Mouse (Mus musculus) adrenal gland, postnatal 36 days (tissue): ENCODE measurements around the gene Efcab6. TPM values are rescaled to one million over a fixed set of nuclear protein-coding genes. Genes with fewer than 3 reads are reported as not detected.
A peak's percentile ranks its signal among the peaks of the same experiment; 100 is the strongest.

ENCODE experiments used
- DNase-seq, 2 experiments: peaks; one replicate each; pipeline ENCODE4 v3.0.0; 2021; ENCODE audit warnings: mixed read lengths in 1 of 2
- total RNA-seq, 2 experiments: library from RNA; stranded (reverse); gene quantifications; 2 replicates each; pipeline ENCODE4 v1.2.3; 2021

Efcab6 gene
- total RNA-seq, 2 experiments from 2014 or later, result not detected

DNA sequence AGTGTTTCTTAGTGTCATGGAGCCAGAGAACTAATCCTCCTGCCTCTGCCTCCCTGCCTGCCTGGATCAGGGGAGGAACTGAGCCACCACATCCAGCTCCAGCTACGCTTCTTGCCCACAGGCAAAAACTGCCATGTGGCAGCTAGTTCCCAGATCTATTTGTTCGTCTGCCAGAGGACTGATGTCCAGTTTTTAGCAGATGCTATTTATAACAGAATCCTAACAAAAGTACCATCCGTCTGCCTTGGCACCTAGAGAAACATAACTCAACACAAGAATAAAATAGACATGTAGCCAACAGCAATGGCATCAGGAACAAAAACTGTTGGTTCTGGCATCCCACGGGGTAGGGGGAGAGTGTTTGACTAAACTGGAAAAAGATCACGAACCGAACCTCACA is 6.3 kb downstream of the Efcab6 start:
- DNase-seq, result no peak

DNA sequence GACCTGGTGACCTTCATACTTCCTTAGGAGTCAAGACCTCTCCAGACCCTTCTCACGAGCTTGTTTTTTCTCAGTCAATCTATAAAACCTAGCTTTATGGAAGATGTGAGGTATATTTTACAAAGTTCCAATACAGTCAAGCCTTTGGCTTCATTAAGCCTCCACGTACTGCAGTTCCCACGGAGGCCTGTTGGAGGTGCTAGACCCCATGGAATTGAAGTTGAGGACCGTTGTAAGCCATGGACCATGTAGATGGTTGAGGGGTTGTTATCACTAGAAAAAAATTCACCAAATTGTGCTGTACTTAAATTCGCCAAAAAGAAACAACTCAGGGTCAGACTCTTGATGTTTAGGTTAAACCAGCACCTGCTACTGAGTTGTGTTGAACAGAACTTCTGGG is 9.1 kb downstream of the Efcab6 start:
- no peak for DNase-seq

DNA sequence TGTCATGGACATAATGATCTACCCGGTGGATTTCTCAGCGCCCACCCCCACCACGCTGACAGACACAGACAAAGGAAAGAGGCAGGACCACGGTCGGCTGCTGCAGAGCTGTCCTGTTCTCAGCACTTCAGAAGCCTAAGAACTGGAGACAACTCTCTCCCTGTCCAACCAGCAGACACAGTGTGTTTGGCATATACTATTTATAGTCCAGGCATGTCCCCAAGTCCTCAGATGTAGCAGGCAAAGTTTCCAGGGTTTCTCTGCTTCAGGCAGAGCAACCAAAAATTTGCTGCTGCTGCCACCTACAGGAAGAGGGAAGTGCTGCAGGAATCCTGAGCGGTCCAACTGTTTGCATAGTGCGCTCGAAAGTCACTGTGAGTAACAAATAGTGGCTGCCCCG is 11.3 kb downstream of the Efcab6 start:
- DNase-seq, result peak; percentile 67 to 80

DNA sequence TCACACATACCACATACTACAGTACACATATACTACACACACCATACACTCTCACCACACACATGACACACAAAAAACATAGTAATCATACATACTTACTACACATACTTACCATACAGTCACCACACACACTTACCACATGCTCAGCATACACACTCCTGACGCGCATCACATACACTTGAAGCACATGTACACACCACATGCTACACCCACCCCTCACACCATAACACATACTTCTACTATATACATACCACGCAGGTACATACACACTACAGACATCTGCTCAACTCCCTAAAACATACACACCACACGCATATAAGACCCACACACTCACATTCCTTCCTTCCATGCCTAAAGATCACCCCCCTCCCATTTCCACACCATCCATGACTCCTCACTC is 11.9 kb downstream of the Efcab6 start:
- no peak for DNase-seq

DNA sequence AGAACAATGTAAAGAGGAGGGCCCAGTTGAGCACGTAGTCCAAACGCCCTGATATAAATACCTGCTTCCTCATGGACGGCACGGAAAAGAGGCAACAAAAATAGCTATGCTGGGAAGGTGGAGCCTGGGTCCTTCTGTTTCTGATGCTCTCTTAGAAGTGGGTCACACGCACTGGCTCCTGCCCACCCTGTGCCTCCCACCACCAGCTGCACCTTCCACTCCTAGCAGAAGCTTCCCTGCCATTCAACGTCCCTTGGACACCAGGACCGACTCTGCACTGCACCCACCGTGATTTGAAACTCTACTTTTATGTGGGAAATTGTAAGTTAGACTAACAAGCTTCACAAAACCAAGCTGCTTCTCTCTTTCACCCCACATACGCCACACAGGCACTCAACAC is 12.8 kb downstream of the Efcab6 start:
- DNase-seq, result no peak

DNA sequence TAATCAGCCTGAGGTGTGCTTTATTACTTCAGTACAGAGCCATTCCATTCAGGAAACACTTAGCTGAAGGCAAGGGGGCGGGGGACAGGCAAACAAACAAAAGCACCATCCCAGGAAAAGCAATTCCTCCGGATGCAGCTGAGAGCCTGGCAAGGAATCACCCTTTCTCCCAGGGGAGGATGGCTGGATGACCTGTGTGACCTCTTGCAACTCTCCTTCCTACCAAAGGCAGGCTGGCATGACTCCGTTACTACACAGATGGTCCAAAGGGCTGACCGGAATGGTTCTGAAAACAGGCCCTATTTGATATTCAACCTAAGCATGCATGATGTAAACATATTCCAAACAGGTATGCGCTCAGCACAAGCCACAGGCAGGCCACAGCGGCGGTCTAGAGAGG is 15.6 kb downstream of the Efcab6 start:
- DNase-seq, result peak; percentile 46 to 55

DNA sequence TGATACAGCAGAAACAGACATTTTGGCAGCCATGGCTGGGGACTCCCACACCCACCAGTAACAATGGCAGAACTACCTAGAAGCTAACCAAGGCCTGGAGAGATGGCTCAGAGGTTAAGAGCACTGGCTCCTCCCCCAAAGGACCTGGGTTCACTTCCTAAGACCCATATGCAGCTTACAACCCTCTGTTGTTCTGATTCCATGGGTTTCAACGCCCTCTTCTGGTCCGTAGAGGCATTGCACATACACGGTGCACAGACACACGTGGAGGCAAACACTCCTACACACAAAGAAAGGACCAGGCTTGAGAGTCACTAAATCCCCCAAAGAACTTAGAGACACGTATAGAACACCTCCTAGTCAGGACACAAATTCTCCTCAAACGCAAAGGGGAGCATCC is 19.6 kb downstream of the Efcab6 start:
- DNase-seq, result no peak

DNA sequence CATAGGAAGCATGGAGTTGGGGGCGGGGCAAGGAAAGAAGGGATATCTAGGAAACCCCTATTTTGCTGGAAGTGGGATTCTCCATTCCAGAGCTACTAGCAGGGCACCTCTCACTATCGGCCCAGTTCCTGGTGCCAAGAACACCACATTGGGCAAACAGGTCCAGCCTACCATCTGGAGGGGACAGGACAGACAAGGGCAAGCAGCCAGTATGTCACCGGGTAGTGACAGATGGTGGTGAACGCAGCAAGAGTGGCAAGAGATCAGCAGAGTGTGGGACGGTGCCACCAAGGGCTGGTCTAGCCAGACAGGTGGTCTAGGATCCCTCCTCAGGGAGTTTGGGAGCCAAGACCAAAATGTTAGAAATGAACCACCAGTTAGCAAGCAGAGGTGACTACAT is 28.1 kb downstream of the Efcab6 start:
- DNase-seq, result no peak

DNA sequence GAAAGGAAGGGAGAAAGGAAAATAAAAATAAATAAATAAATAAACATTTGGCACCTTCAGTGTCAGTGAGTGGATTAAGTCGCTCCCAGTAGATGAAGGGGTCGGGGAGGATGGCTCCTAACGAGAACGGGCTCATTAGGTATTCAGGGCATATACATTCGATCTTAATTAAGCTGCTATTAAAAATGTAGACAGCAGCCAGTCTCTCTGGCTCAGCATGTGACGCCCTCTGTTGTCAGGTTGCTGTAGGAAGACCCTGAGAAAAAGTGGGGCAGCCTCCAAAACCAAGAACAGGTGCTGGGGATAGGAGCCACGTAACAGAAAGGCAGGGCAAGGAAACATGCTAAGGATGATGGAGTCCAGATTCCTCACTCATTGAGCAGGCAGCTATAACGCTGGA is 39.5 kb downstream of the Efcab6 start:
- DNase-seq, result no peak

DNA sequence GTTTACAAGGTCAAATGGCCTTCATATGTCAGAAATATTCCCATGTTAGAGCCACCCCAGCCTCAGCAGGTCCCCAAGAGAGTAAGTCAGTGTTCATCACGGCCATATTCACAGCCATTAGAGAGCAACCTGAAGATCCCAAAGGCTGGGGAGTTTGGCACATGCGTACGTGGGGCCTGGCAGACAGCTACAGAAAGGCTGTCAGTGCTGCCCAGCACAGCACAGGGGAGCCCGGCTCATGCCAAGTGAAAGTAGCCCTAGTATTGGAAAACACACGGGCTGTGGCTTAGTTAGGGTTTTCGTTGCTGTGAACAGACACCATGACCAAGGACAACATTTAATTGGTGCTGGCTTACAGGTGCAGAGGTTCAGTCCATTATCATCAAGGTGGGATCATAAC is 40.3 kb downstream of the Efcab6 start:
- DNase-seq, result no peak

DNA sequence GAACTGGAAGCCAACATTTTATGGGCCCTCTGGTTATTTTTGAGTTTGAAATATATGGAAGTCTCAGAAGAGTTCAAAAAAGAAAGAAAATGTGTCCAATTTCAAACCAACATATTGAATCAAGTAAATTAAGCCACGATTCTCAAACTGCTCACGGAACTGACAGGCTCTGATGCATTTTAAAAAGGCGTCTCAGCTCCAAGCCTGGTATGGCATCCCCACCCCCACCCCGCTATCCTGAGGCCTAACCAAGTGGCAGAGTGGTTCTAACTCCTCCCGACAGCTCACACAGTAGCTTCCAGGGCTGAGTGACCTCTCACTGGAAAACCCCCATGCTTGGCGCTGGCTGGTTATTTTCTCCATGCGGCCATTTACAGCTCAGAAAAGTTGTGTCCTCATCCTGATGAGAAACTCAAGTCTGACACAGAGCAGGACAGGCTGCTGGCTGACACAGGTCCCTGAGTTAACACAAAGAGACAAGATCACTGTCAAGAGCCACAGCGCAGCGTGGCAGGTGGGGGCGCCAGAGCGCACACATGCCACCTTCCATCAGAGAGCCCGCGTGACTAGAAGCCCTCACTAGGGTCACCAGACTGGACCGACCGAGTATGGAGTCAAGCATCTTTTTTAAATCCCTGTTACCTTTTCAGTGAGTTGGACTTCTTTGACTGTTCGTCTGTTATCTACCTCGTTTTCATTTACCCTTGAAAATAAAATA is 55.7 kb downstream of the Efcab6 start:
- DNase-seq, result no peak

DNA sequence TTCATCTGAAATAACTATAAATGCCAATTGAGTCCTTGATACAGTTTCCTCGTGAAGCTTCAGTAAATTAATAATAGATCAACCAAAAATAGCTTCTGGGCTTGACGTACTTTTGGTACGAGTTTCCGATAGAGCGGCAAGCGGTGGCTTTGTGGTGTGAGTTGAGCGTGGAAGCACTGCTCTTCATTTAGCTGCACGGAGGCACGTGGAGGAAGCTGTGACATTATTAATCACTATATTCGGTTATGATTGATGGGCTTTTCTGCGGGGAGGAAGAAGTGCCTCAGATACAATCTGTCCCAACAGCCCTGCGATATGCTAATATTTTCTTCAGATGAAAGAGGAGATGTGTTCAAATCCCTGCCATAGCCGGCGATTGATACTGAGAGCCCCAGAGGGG is 60.9 kb downstream of the Efcab6 start:
- DNase-seq, result no peak

DNA sequence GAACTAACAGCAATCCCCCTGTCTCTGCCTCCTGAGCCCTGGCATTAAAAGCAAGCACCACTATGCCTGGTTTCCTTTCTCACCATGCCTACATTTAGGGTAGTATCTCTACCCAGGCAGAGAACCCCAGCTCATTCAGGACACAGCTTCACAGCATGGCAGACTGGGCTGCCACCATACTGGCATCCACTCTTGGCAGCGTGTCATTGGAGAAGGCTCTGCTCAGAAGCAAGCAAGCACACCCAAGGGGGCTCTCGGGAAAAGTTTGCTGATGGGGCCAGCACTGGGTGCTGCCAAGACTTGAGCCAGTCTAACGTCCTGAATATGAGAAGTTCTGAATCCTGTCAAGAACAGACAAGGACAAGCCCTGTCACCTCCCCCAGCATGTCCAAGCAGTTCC is 66.1 kb downstream of the Efcab6 start:
- DNase-seq, result no peak

DNA sequence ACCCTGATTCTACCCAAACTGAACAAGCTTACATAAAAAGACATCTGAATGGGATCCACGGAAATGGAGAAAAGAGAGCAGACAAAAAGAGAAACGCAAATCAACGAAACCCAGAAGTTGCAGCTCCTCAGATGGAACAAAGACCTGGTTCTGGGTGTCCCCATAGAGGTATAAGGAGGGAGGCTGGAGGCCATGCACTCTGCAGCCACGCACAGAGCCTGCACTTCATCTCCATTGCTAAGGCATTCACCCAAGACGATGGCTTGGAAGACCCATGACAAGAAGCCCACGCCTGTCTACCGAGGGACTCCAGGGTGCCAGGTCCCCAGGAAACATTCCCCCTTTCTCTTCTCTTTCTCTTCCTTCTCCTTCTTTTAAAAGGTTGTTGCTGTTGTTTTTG is 66.6 kb downstream of the Efcab6 start:
- DNase-seq, result no peak

DNA sequence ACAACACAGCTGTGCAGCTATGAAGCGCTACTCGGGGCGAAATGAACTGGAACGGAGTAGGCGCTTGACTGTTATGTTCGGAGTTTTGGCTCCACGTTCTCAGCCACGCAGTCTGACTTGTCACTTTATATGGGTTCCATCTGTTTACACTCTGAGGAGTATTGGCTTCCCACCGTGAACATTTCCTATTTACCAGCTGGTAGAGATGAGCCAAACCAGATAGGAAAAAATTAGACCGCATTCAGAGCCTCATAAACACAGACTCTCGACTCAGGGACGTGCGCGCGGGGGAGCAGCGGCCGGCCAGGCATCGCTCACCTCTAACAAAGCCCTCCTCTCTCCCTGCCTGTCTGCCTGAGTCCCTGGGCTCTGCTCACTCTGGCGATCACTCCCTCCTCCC is 67.1 kb downstream of the Efcab6 start:
- DNase-seq, result no peak

DNA sequence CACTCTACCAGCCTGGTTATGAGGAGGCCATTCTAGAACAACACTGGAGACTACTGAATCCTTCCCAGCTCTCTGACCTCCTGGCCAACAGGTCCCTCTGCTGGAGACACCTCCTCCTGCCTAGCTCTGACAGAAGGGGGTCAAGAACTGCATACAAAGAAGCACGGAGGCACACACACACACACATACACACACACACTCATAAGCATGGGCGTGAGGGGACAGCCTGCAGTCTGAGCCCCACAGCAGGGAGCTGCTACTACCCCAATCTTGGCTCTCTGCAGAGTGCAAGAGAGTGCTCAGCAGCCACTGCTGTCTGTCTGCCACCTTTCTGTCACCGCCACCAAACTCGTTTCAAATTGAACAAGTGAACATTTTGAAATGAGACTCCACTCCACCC is 67.6 kb downstream of the Efcab6 start:
- DNase-seq, result no peak

DNA sequence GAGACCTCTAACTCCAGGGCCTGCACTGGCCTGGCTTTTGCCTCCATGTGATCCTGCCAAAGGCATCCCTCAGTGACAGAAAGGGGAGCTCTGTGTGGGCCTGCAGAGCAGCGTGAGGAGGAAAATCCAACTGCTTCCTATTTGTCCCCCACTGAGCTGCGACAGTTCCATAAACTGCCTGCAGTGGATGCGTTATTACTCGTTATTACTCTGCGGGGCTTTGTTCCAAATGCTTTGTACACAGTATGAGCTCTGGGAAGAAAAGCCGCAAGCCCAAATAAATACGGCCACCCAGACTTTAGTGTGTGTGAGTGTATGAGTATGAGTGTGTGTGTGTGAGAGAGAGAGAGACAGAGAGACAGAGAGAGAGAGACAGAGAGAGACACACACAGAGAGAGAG is 68.3 kb downstream of the Efcab6 start:
- no peak for DNase-seq

DNA sequence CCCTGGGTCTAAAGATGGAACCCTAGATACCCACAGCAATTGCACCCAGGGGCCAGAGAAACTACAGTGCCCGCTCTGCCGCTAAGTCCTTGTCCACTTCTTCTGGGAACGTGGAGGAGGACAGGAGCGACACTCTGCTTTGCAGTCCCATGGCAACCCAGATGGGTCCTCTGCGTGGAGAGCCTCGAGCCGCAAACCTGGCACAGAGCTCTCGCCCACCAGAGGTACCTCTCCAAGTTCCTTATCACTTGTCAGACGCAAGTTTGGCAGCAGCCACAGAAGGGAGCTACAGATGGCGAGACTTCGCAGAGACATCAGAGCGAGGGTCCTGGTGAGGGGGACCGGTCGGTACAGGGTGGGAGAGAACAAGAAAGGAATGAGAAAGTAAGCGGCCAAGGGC is 73.0 kb downstream of the Efcab6 start:
- no peak for DNase-seq

DNA sequence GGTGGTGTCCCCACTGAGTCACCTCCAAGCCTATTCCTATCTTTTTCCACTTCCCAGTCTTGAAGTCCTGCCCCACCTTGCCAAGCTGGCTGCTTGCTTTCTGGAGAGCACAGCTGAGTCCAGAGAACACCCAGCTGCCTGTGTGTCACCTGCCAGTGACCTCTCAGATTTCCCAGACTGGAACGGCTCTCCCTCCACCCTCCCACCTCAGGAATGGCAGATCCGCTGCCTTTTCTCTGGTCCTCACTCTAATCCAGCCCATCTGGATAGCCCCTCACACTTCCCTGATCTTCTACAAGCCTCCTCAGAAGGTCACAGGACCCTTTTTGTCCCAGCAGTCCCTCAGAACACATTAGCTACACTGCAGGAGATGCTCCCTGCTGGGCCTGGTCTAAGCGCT is 73.7 kb downstream of the Efcab6 start:
- no peak for DNase-seq

DNA sequence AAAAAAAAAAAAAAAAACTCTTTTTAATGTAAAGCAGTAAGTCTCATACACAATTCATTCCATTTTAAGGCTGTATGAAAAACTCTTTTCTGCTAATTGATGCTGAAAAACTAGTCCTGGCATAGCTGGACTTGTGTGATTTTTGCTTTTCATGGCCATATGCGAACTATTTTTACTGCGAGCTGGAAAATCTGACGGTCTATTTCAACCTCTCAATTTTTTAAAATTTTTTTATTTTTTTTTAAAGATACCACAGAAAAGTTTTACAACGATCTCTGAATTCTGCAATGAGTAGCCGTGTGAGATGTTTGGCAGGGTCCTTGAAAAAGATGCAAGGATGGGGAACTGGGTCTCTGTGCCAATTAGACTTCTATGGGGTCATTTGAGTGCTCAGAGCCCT is 75.9 kb downstream of the Efcab6 start:
- DNase-seq, result no peak

DNA sequence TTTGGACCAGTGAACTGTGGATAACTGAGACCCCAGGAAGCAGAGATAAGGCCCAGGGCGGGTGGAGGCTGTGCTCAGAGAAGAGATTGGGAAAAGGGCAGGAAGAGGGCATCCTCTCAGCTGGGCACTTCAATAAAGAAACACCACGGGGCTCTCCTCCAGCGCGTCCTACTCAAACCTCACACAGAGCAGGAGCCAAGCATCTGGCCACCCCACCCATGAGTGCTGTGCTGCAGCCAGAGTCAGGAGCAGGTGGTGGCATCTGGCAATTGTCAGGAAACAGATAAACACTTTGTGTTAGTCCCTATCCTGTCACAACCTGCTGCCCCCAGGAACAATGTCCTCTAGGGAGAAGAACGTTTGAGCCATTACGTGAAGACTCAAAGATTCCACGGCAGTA is 77.1 kb downstream of the Efcab6 start:
- no peak for DNase-seq

DNA sequence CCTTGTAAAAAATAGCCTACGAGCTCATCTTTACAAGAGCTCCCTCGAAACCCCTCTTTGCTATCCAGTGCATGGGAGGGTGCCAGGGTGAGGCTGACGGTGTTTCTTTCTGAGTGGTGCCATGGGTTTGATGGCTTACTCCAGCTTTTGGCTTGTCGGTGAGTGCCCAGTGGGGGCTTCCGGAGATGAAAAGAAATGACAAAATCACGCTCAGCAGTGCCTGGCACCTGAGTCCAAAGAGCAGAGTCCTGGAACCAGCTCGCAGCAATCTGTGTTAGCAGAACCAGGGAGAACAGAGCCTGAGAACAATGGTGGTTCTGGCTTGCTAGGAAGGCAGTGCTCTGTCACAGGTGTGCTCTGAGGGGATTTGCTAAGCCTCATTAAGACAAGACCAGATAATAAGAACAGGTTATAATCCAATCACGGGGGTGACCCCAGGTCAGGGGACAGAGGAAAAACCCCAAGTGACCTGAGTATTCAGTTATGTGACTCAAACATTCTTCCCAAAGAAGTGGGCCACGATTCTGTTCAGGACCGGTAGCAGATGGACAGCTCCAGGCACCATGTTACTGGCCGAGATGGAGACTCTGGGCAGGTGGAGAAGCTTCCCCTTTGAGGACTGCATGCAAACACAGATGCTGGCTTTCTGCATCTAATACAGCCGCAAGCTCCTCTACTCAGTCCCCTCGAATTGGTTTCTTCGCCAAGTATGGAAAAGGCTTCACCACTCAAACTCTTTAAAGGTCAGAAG is 82.8 kb downstream of the Efcab6 start:
- no peak for DNase-seq

DNA sequence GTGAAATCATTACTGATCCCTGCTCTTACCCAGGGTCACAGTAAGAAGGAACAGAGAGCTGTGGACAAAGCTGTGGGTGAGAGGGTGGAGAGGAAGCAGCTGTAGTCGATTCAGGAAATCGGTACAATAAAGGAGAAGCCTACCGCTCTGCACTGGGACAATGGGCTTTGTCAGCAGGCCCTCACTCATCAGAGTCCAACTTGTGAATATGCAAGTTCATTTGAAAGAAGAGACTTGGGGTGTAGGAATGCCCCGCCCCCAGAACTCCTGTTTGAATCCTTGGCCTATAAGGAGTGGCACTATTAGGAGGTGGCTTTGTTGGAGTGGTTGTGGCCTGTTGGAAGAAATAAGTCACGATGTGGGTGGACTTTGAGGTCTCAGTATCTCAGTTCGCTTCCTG is 86.3 kb downstream of the Efcab6 start:
- DNase-seq, result no peak

DNA sequence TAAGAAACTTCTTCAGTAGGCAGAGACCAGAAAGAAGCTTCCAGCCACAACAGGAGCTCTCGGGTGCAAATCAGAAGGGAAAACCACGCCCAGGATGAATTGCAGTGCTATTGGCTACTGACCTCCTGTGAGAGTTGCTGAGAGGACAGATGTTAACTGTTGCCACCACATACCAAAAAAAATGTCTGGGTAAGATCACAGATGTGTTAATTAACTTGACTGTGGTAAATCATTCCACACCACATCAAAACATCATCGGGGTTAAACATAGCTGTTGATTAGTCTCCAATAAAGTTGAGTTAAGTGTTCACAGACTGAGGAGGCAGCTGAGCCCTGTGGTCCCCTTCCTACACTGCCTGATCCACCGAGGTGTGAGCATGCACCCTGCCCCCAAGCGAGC is 88.1 kb downstream of the Efcab6 start:
- DNase-seq, result no peak
